Mouse (Mus musculus) inflammation-experienced regulatory T-cells, adult 6 months (primary cell): Measurements from ENCODE around the gene Pitpna. TPM values are rescaled to one million over a fixed set of nuclear protein-coding genes. Genes with fewer than 3 reads are reported as not detected.

Experiments
- ATAC-seq: one replicate; pipeline ENCODE4 v1.8.0; 2017
- polyA plus RNA-seq, 3 experiments: library from polyadenylated mRNA; unstranded; fragments of 100-300 nt; shearing (Covaris generic); gene quantifications; one replicate each; pipeline ENCODE4 v1.2.1; 2017

Gene Pitpna
- polyA plus RNA-seq, 3 experiments from 2014 or later, result 30.5 to 50.5 (median 40.2) TPM

GRCm38 (mm10) chr11:75594431-75594830 lies 6.5 kb downstream of the Pitpna start:
- no peak for ATAC-seq

DNA sequence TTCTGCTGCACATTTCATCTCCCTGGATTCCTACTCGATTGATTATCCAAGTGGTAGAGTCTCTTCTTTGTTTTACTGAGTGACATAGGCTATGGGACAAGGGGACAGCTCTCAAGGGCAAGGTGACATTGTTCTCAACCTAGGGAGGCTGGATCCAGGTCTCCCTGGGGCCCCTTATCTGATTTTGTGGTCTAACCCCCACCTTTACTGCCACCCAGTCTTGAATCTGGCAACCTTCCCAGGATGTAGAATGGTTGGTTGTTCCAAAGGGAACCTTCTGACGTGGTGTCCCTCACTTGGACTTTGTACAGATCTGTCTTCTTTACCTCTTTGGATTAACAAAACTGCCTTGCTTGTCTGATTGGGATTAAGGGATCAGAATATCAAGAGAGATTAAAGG lies 7.5 kb downstream of the Pitpna start:
- ATAC-seq, result no peak

DNA sequence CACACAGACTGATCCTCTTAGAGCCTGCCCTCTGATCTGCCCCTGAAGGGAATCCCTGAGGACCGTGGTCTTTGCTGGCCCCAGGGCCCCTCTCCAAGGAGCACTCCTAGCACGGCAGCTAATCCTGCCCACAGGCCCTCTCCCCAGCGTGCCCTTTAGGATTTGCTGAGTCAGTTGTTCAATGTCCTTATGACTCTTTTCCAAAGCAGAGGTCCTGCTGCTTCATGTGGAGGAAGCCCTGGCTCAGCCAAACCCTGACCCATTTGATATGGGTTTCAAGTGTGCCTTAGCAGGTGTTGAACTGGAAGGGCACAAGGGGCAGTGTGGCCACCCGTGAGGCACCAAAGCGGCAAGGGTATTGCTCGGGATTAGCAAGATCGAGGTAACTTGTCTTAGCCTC lies 7.9 kb downstream of the Pitpna start:
- no peak for ATAC-seq

GRCm38 (mm10) chr11:75596726-75597255 lies 8.9 kb downstream of the Pitpna start:
- no peak for ATAC-seq

GRCm38 (mm10) chr11:75598004-75598403 lies 10.1 kb downstream of the Pitpna start:
- ATAC-seq, result no peak

- ATAC-seq, result peak; percentile 67
Observed at GRCm38 (mm10) chr11:75599802-75600201, 11.9 kb downstream of the Pitpna start.

DNA sequence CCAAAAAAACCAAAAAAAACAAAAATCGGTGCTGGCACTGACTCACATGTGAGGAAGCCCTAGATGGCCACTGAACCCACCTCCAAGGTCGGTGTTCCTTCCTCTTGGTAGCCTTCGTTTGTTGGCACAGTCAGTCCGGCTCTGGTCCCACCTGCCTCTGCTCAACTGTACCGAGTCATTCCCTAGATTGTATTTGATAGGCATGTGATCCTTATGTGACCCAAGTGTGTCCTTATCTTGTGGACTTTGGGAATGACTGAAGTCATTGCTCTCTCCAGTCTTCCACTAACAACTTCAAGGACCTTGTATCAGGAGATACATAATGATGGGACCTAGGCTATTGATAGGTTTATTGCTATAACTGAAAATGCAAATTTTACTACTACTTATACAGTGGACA lies 16.9 kb downstream of the Pitpna start:
- ATAC-seq, result no peak

- no peak for ATAC-seq
Observed at GRCm38 (mm10) chr11:75605318-75605717, 17.4 kb downstream of the Pitpna start.

- no peak for ATAC-seq
Observed at GRCm38 (mm10) chr11:75608776-75609175, 20.9 kb downstream of the Pitpna start.

DNA sequence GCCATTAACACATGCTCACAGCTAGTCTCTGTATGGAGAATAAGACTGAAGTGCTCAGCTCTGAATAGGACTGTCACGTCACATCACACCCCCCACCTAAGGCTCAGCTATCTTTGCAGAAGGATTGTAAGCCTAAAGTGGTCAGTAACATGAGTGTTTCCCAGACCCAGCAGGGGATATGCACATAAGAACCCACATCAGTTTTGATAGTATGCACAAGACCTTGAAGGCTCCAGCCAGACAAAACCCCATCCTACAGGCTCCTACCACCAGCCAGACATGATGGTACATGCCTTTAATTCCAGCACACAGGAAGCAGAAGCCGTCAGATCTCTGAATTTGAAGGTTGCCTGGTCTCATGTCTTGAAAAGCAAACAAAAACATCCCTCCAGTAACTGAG lies 22.1 kb downstream of the Pitpna start:
- no peak for ATAC-seq

GRCm38 (mm10) chr11:75614769-75615168 lies 26.9 kb downstream of the Pitpna start:
- no peak for ATAC-seq

- no peak for ATAC-seq
Observed at GRCm38 (mm10) chr11:75615556-75615955, 27.7 kb downstream of the Pitpna start.

DNA sequence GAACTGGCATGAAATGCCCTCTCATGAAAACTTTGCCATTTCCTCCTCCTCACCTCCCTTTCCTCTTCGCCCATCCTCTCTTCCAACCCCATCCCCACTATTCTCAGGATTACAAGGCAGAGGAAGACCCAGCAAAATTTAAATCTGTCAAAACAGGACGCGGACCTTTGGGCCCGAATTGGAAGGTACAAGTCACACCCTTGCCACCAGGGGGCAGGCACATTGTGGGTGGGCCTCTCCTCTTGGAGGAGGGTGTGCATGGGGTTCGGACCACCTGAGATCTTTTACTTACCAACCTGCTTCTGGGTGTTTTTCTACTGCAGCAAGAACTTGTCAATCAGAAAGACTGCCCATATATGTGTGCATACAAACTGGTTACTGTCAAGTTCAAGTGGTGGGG lies 31.2 kb downstream of the Pitpna start:
- ATAC-seq, result no peak

- no peak for ATAC-seq
Observed at GRCm38 (mm10) chr11:75620136-75620780, 32.4 kb downstream of the Pitpna start.

DNA sequence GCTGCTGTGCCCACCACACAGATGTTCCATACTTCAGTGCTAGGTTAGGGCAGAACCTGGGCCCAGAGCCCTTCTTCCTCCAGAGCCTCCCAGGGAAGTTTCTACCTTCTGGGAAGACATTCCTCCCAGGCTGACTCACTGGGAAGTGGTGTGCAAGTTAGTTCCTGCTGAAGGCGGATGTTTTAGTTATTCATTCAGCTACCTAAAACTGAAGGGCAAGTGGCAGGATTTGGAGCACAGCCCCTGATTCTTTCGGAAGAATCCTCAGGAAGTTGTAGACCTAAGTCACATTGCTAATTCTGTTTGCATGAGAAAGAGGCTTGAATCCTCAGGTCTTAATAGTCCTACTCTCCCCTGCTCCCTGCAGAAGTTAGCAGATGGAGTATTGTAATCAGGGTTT lies 33.5 kb downstream of the Pitpna start:
- no peak for ATAC-seq

DNA sequence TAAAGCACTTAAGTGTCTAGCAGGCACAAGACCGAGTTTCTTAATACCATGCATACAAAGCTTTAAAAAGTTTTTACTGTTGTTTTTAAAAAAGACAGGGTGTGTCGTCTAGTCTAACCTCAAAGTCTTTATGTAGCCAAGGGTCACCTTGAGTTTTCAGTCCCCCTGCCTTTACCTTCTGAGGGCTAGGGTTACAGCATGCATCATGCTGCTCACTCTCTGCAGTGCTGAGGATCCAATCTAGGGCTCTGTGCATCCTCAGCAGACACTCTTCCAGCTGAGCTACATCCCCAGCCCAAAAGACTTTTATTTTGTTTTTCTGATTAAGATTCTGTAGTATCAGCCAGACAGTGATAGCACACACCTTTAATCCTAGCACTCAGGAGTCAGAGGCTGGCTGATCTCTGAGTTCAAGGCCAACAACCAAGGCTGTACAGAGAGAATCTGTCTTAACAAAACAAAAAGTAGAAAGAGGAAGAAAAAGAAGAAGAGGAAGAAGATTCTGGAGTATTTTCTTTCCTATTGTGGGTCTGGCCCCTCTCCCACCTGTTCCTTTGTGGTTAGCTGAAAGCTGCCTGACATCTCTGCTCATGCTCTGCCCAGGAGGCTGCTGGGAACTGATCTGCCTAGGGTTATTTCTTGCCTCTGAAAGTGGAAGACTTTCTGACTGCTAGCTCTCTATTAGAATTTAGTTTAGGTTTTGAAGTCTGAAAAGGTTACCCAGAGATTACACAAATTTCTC lies 34.9 kb downstream of the Pitpna start:
- ATAC-seq, result no peak

DNA sequence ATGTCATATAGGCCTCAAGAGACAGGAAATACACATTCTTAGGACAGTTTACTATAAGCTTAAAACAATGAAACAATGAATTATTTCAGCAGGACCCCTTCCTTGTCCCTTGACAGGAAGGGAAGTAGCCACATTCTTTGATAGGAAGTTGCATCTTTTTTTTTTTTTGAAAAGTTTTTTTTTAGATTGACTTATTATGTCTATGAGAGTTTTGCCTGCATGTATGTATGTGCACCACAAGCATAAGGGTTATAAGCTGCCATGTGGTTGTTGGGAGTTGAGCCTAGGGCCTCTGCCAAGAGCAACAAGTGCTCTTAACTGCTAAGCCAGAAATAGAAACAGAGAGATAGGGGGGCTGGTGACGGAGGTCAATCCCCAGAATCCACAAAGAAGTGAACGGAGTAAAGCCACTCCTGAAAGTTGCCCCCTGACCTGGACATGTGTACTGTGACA lies 36.2 kb downstream of the Pitpna start:
- ATAC-seq, result no peak

- no peak for ATAC-seq
Observed at GRCm38 (mm10) chr11:75625820-75626219, 37.9 kb downstream of the Pitpna start.

- no peak for ATAC-seq
Observed at GRCm38 (mm10) chr11:75630098-75630497, 42.2 kb downstream of the Pitpna start.

GRCm38 (mm10) chr11:75630645-75631229 lies 42.8 kb downstream of the Pitpna start, which contains the start of gene Inpp5k:
Gene Inpp5k (plus strand): TSS chr11:75630988.
- ATAC-seq, result peak; percentile 97

DNA sequence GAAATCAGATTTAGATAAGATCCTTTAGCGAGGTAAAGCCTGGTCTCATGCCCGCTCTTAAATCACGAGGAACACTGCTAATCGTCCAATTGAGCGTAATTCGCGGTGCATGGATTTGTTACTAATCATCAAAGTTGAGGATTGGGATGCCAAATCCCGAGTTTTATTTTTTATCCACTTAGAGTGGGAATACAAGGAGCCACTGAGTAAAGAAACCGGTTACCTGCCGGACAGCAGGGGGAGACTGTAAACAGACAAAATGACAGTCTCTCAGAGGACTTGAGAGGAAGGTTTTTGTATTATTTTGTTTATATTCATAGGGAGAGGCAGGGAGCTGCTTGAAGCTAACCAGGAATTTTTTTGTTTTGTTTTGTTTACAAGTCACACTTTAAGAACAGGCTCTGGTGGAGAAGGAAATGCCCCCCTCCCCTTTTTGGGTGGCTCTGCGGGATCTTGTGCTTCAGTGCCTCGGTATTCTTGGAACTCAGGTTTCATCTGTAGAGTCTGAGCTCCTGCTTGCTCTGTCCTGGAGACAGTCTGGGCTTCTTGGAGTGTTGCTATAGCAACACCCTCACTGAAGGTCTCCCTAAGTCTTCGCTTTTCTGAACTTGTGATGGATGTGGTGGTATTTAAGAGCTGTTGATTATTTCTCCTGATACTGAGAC lies 43.8 kb downstream of the Pitpna start:
- ATAC-seq, result no peak

- ATAC-seq, result no peak
Observed at GRCm38 (mm10) chr11:75632921-75633320, 45.0 kb downstream of the Pitpna start.

DNA sequence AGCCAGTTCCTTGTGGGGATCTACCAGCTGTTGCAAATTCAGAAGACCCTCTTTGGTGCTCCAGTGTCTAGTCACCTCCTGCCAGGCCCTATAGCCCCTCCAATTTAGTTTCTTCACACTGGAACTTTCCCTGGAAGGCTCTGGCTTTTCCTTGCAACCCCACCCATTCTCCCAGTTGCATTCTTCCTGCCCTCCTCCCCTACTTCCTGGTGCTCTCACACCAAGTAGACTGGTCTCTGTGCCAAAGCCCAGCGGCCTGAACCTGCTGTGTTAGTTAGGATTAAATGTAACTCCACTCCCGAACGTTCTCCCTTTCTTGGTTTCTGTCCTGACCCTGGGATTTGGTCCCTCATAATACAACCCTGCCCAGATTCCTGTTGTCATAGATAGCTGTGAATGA lies 46.9 kb downstream of the Pitpna start:
- no peak for ATAC-seq
